Mouse (Mus musculus): ENCODE results near the gene Flywch1. TPM values are rescaled to one million over a fixed set of nuclear protein-coding genes. Genes with fewer than 3 reads are reported as not detected.
A peak's percentile ranks its signal among the peaks of the same experiment; 100 is the strongest.

Gene Flywch1
- polyA plus RNA-seq, 1 experiment from 2014 or later = 24.2 TPM

DNA sequence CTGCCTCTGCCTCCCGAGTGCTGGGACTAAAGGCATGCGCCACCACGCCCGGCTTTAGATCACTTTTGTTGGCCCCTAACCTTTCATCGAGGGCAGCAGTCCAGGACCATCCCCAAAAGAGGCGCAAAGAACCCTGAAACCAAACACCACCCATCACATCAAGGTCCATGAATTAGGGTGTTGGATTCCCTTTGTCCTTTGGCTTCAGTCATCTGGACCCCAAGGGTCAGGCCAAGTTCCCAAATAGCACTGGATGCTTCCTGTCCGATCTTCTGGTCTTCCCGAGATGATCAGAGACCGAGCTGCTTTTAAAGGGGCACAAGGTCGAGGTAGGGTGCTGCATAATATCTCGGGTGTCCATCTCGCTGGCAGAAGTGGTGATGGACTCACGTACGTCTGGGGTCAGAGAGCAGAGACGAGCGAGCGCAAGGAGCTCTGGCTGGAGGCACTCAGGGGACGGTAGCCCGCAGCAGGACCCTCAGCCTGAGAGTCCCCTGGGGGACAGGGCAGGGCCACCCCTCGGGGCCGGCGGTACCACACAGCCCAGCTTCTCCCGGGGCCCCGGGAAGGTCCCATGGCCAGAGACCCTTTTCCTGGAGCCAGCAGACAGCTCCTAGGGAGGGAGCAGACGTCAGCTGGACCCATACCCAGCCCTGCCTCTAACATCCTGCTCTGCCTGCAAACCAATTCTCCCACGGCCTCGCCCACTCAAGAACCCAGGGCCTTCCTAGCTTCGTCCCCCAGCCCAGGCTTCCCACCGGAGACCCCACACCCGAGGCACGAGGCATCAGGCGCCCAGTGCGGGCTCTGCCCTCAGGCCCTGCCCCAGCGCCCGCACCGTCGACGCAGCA is 29.8 kb downstream of the Flywch1 start:
- 48% methylated on average over 34 of the region's 38 CpGs for WGBS
- Histone ChIP-seq H3K9me3 (ENCODE audit: control insufficient read depth, low read length) (no peaks in the 10 kb centered on the region), H3K4me2 (replicated peaks; ENCODE audit: low read depth) (peak overlapping the region; percentile 42; the same call in 1 of the 2 replicates), H3K4me1 (replicated peaks; ENCODE audit: control insufficient read depth, insufficient read depth) (peaks cover 17% of the 10 kb centered on the region; the same call in 1 of the 2 replicates), H3K9ac (ENCODE audit: low read length) (no peak overlapping the region), H3K27ac (replicated peaks) (no peak overlapping the region), H3K4me3 (ENCODE audit: low read depth, low read length) (no peak overlapping the region; the same call in 1 of the 2 replicates), H3K36me3 (ENCODE audit: control insufficient read depth, insufficient read depth, low read length) (no peaks in the 10 kb centered on the region), H3K27me3 (ENCODE audit: control insufficient read depth, insufficient read depth, low read length) (peaks cover 8% of the 10 kb centered on the region; the same call in 1 of the 2 replicates)
- DNase-seq (ENCODE audit: low spot score) (no peak), ATAC-seq (ENCODE audit: low FRiP score, low TSS enrichment) (no peak)
- no peak for TF ChIP-seq CTCF (IDR thresholded peaks at IDR 0.05; ENCODE audit: low read depth)
- no peak for TF ChIP-seq EP300 (optimal IDR thresholded peaks at IDR 0.05)

DNA sequence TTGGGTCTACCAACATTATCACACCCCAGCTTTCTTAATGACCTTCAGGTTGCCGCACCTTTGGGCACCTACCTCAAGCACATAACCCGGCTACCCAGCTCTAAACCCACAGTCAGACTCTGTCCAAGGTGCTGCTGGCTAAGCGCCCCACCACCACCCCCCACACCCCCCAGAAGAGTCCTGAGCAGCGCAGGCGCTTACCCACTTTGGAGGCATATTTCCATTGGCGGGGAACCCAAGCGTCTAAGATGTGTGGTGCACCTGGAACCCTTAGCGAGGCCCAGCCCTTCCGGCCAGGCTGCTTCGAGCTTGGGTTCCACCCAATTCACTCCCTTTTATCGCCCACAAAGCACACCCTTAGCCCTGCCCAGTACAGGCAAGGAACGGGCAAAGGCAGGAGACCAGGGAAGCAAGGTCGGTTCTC is 30.8 kb downstream of the Flywch1 start, which contains the start of gene Paqr4:
Gene Paqr4, minus strand, starts transcription at position 270 of the 424 bp plus-strand sequence.
- Histone ChIP-seq H3K9ac (ENCODE audit: low read length) (peak within 1 kb of the TSS; percentile 71), H3K36me3 (ENCODE audit: control insufficient read depth, insufficient read depth, low read length) (peaks cover 3% of the 10 kb centered on the region; the same call in 1 of the 2 replicates), H3K4me2 (replicated peaks; ENCODE audit: low read depth) (peak within 1 kb of the TSS; percentile 94), H3K9me3 (ENCODE audit: control insufficient read depth, low read length) (no peaks in the 10 kb centered on the region), H3K4me1 (replicated peaks; ENCODE audit: control insufficient read depth, insufficient read depth) (peaks cover 13% of the 10 kb centered on the region; the same call in 1 of the 2 replicates), H3K27ac (replicated peaks) (peak within 1 kb of the TSS; percentile 86), H3K27me3 (ENCODE audit: control insufficient read depth, insufficient read depth, low read length) (peaks cover 5% of the 10 kb centered on the region; the same call in 1 of the 2 replicates), H3K4me3 (ENCODE audit: low read depth, low read length) (peak within 1 kb of the TSS; percentile 72)
- DNase-seq (ENCODE audit: low spot score) (peak; percentile 80), ATAC-seq (ENCODE audit: low FRiP score, low TSS enrichment) (peak; percentile 81)
- 2% methylated on average over 13 of the region's 13 CpGs for WGBS
- no peak for TF ChIP-seq EP300 (optimal IDR thresholded peaks at IDR 0.05)
- TF ChIP-seq CTCF (IDR thresholded peaks at IDR 0.05; ENCODE audit: low read depth) = no peak

DNA sequence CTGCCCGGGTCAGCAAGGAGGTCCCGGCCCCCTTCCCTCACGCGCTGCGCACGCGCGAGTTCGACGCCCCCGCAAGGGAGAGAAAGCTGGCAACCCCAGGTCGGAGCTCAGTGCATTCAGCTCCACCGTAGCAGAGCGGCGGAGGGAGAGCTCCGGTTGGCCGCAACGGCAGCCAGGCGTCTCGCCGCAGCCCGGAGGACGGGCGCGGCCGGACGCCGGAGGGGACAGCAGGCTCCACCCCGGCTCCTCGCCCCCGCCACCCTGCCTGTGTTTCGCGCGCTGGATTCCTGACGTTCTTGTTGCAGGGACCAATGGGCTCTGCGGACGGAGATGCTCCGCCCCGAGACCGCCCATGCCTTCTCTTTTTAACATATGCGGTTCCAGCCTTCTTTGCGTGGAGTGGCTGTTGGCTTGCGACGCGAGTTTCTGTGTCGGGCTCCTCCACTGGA is 31.2 kb downstream of the Flywch1 start:
- peak overlapping the region; percentile 71 for H3K9ac ChIP-seq (ENCODE audit: low read length)
- peaks cover 4% of the 10 kb centered on the region; the same call in 1 of the 2 replicates for H3K27me3 ChIP-seq (ENCODE audit: control insufficient read depth, insufficient read depth, low read length)
- H3K36me3 ChIP-seq (ENCODE audit: control insufficient read depth, insufficient read depth, low read length) = peaks cover 5% of the 10 kb centered on the region; the same call in 1 of the 2 replicates
- peak overlapping the region; percentile 72 for H3K4me3 ChIP-seq (ENCODE audit: low read depth, low read length)
- H3K4me1 ChIP-seq (replicated peaks; ENCODE audit: control insufficient read depth, insufficient read depth) = peaks cover 8% of the 10 kb centered on the region; the same call in 1 of the 2 replicates
- WGBS = 0% methylated on average over 32 of the region's 46 CpGs
- peak; percentile 94 for DNase-seq (ENCODE audit: low spot score)
- ATAC-seq (ENCODE audit: low FRiP score, low TSS enrichment) = peak; percentile 82
- TF ChIP-seq CTCF (IDR thresholded peaks at IDR 0.05; ENCODE audit: low read depth) (no peak; the same call in 1 of the 2 replicates), EP300 (optimal IDR thresholded peaks at IDR 0.05) (no peak)
- peak overlapping the region; percentile 94 for H3K4me2 ChIP-seq (replicated peaks; ENCODE audit: low read depth)
- peak overlapping the region; percentile 86 for H3K27ac ChIP-seq (replicated peaks)
- H3K9me3 ChIP-seq (ENCODE audit: control insufficient read depth, low read length) = no peaks in the 10 kb centered on the region

DNA sequence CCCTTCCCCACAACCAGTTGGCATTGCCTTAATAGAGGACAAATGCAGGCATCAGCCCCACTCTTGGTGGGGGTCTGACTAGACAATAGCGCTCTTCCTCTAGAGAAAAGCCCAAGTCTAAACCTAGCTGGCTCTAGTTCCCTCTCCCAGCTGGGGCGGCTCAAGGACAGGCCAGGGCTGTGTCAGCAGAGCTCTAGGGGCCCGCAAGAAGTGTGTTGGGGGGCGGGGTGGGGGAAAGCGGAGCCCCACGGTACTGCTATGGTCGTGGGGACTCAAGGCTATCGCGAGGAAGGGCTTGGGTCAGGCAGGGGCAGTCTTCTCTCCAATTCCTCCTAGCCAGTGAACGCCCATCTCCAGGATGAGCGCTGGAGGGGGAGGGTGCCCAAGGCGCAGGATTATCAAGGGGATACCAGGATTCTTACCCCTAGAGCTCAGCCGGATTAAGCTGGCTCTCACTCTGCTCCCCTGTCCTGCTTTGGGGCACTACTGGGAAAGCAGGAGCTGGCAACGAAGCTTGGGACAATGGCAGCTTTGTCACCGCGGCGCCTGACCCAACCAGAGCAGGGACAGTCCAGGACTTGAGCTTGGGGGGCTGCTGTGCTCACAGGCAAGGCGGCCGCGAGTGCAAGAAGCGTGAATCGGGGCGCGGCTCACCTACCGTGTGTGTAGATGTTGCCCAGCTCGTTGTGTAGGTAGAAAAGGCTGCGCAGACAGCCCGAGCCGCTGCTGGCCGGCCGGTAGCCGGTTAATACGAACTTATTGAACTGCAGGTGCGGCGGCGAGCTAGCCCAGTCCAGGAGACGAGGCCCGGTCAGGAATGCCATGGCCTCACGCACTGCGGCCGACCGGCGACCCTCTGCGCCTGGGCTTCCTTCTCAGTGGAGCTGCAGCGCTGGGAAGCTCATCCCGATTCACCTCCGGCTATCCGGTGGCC is 31.9 kb downstream of the Flywch1 start:
- H3K9me3 ChIP-seq (ENCODE audit: control insufficient read depth, low read length) = no peaks in the 10 kb centered on the region
- ATAC-seq (ENCODE audit: low FRiP score, low TSS enrichment) (peak; percentile 2), DNase-seq (ENCODE audit: low spot score) (peak; percentile 55)
- H3K36me3 ChIP-seq (ENCODE audit: control insufficient read depth, insufficient read depth, low read length) = peaks cover 7% of the 10 kb centered on the region; the same call in 1 of the 2 replicates
- WGBS = 3% methylated on average over 48 of the region's 48 CpGs
- H3K4me2 ChIP-seq (replicated peaks; ENCODE audit: low read depth) = peak overlapping the region; percentile 94
- H3K4me3 ChIP-seq (ENCODE audit: low read depth, low read length) = peak overlapping the region; percentile 72
- H3K27me3 ChIP-seq (ENCODE audit: control insufficient read depth, insufficient read depth, low read length) = 0 out of 2 replicates have a peak, but pooled peaks cover 4% of the 10 kb centered on the region
- peaks cover 8% of the 10 kb centered on the region; the same call in 1 of the 2 replicates for H3K4me1 ChIP-seq (replicated peaks; ENCODE audit: control insufficient read depth, insufficient read depth)
- TF ChIP-seq CTCF (IDR thresholded peaks at IDR 0.05; ENCODE audit: low read depth) (no peak), EP300 (optimal IDR thresholded peaks at IDR 0.05) (no peak)
- peak overlapping the region; percentile 86 for H3K27ac ChIP-seq (replicated peaks)
- H3K9ac ChIP-seq (ENCODE audit: low read length) = peak overlapping the region; percentile 71

DNA sequence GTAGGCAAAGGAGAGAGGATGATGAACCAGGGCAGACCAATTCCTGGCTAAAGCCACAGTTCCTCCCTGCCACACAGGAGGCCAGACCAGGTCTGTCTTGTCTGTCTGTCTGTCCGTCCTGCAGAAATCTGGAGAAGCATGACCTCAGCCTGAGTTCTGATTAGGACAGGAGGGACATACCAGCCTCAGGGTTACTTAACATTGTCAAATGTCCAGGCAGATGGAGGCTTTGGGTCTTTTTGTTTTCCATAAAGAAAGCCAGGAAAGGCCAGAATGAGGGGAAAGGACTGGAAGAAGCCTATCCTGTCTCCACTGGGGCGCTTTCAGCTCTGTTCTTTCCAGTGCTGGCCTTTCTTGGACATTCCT is 32.6 kb downstream of the Flywch1 start:
- peaks cover 7% of the 10 kb centered on the region; the same call in 1 of the 2 replicates for H3K36me3 ChIP-seq (ENCODE audit: control insufficient read depth, insufficient read depth, low read length)
- peak overlapping the region; percentile 94 for H3K4me2 ChIP-seq (replicated peaks; ENCODE audit: low read depth)
- DNase-seq (ENCODE audit: low spot score) = no peak
- no peak for TF ChIP-seq EP300 (optimal IDR thresholded peaks at IDR 0.05)
- TF ChIP-seq CTCF (IDR thresholded peaks at IDR 0.05; ENCODE audit: low read depth) = no peak
- H3K27ac ChIP-seq (replicated peaks) = peak overlapping the region; percentile 86; the same call in 1 of the 2 replicates
- 0 out of 2 replicates have a peak, but pooled peaks cover 4% of the 10 kb centered on the region for H3K27me3 ChIP-seq (ENCODE audit: control insufficient read depth, insufficient read depth, low read length)
- peaks cover 8% of the 10 kb centered on the region; the same call in 1 of the 2 replicates for H3K4me1 ChIP-seq (replicated peaks; ENCODE audit: control insufficient read depth, insufficient read depth)
- H3K4me3 ChIP-seq (ENCODE audit: low read depth, low read length) = peak overlapping the region; percentile 72
- no peak for ATAC-seq (ENCODE audit: low FRiP score, low TSS enrichment)
- peak overlapping the region; percentile 71 for H3K9ac ChIP-seq (ENCODE audit: low read length)
- 50% methylated on average over 2 of the region's 2 CpGs for WGBS
- H3K9me3 ChIP-seq (ENCODE audit: control insufficient read depth, low read length) = no peaks in the 10 kb centered on the region
